Mouse (Mus musculus) embryo, embryonic 9.5 days (tissue): Measurements from ENCODE around the gene Zfp932.
"Not testable (repeated sequence)": the region's sequence is repeated elsewhere in the genome, so short reads cannot be mapped to it uniquely, and the experiment has no call there.

Source experiments
- DNase-seq: peaks from one replicate; pipeline ENCODE4 v3.0.0-alpha.2; 2017; ENCODE audit errors: extremely low spot score

Zfp932 gene

DNA sequence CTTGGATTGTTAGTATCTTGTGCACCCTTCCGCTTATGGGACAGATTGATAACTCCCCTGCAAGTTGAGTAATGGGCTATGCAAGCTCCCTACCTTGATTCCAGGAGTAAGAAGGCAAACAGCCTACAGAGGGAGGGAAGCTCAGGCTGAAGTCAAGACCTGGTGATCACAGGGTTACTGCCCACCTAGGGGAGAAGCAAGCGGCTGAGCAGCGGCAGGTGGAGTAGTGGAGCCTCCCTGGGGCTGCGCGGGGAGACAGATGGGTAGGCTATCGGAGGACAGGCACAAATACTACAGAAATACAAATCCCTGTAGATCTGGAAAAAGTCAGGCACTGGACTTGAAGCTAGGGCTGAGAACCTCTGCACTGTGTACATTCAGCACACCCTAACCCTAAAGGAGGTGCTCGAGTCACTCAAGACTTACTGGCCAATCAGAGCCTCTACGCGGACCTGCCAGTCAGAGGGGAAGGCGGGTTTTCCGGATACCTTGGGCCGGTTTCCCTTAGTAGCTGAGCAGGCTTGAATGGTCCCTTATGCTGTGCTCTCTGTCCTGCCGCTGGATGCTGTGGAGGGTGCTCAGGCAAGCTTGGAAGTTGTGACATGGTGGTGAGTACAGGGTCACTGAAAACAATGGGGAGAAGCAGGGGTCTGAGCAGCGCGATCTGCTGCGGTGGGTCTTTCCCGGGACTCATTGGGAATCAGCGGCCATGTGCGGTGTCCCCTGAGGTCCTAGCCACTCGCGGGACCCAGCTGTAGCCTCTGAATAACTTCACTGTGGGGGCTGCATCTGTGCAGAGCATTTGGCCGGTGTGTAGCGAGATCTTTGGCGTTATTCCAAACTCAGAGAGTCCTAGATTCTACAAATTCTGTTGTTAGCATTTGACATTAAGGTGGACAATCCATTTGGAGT lies at the start of gene Zfp932:
TSS of gene Zfp932 (plus strand) at position 496 of the 912 bp plus-strand sequence.
- peak; percentile 76 for DNase-seq

- DNase-seq: no peak
Measured at GRCm38 (mm10) chr5:109950281-109950680, 46.0 kb upstream of the Zfp932 start.

- not testable (repeated sequence) for DNase-seq
Measured at GRCm38 (mm10) chr5:109980743-109981142, 15.6 kb upstream of the Zfp932 start.

GRCm38 (mm10) chr5:109995461-109995860 lies 860 bp upstream of the Zfp932 start:
- DNase-seq: not testable (repeated sequence)

GRCm38 (mm10) chr5:110015775-110016174 lies 19.5 kb downstream of the Zfp932 start:
- DNase-seq: not testable (repeated sequence)

GRCm38 (mm10) chr5:110023273-110023672 lies 27.0 kb downstream of the Zfp932 start:
- DNase-seq: no peak

GRCm38 (mm10) chr5:110023694-110024427 lies 27.5 kb downstream of the Zfp932 start:
- DNase-seq: peak; percentile 6

- DNase-seq: peak; percentile 81
Measured at GRCm38 (mm10) chr5:110057637-110058408, 61.5 kb downstream of the Zfp932 start.
